Comparison of ENCODE assay signal across 8 mouse cellular contexts in the genomic region with DNA sequence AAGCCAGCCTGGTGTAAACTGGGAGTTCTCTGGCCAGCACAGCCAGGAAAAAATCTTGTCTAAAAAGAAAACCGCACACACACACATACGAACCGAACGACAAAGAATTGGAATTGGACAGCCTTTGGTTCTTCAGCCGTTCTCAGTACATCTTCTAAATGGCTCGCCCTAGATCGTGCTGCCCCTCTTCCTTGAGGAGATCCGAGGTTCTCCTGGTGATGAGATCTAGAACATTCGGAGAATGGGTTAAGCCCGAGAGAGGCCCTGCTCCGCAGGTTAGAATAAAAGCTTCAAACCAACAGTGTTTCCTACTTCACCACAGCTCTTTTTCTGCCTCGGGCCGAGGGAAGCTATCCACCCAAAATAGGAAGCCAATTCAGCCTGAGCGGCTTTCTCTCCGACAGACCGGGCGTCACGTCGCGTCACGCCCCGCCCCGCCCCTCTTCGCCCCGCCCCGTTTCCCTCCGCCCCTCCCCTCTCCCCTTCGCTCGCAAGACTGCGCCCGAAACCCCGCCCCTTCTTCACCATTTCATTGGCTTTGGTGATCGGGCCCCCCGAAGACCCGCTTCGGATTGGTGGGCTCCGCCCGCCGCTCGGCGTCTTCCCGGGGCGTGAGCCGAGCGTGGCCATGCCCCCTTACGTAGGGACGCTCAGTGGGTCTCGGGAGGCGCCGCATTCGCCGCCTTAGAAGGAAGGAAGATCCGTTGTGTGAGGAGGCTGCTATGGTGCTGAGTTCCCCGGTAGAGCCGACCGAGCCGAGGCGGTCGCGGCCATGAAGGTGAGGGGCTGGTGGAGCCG. TPM values are rescaled to one million over a fixed set of nuclear protein-coding genes. Genes with fewer than 3 reads are reported as not detected.
DNase-seq lines count a peak whose midpoint lies in the region; ATAC-seq lines count a peak whose summit lies in the region.

TSS of gene Rnf34 (plus strand) at position 528 of the 798 bp plus-strand sequence.

- no peaks in the 10 kb centered on the region for H3K27me3 ChIP-seq in hindbrain, embryonic 15.5 days

- no peaks in the 10 kb centered on the region for H3K9me3 ChIP-seq in hindbrain, embryonic 15.5 days

- peak within 1 kb of the TSS; percentile 83 for H3K4me2 ChIP-seq in hindbrain, embryonic 15.5 days

- H3K9ac ChIP-seq in hindbrain, embryonic 15.5 days: peak within 1 kb of the TSS; percentile 80

- ATAC-seq in hindbrain, embryonic 15.5 days (ENCODE audit: low FRiP score, low read depth): peak; percentile 99

- DNase-seq in T-cell, adult 2 months (ENCODE audit: low spot score): peak; percentile 99
- peak; percentile 94 to 97 for DNase-seq in cerebellum, postnatal 36 days
- DNase-seq in frontal cortex, postnatal 36 days (ENCODE audit: low spot score in 2 of 2): peak; percentile 95 to 96
- DNase-seq in left cerebral cortex, adult 11 months (ENCODE audit: low spot score): peak; percentile 95
- DNase-seq in lung, postnatal 4 days: peak; percentile 98 to 99
- DNase-seq in retina, postnatal 7 days (ENCODE audit: low read depth, low spot score): peak; percentile 98
- DNase-seq in urinary bladder, adult 2 months (ENCODE audit: low spot score): peak; percentile 87

- peaks cover 24% of the 10 kb centered on the region for H3K4me1 ChIP-seq in hindbrain, embryonic 15.5 days (replicated peaks)

- H3K36me3 ChIP-seq in hindbrain, embryonic 15.5 days: no peaks in the 10 kb centered on the region

- WGBS in hindbrain, embryonic 15.5 days: under 1% methylated on average over 57 of the region's 61 CpGs

- H3K4me3 ChIP-seq in hindbrain, embryonic 15.5 days: peak within 1 kb of the TSS; percentile 59

- peak within 1 kb of the TSS; percentile 92 for H3K27ac ChIP-seq in hindbrain, embryonic 15.5 days (replicated peaks)

RNA-seq across cellular contexts. Expression of gene Rnf34, which starts in this region (rescaled TPM):
- 45.0 and 47.5 TPM in 2 replicates for polyA plus RNA-seq in hindbrain, embryonic 15.5 days (2015; fragmentation: Nextera tagmentation; extraction: Ambion mirVana)
- 22.6 and 26.7 TPM in 2 replicates for polyA plus RNA-seq in urinary bladder, adult 2 months (2012; rRNA removed)

Comparison
In these comparisons a context has a peak if more than half of its experiments do, and no peak if none do; other contexts are left out.
1. Peak in every context shown above with its lines: DNase-seq, ATAC-seq, H3K4me3 ChIP-seq and H3K27ac ChIP-seq.